Mouse (Mus musculus) heart, embryonic 13.5 days (tissue): ENCODE data around the gene Slc23a2. TPM values are rescaled to one million over a fixed set of nuclear protein-coding genes. Genes with fewer than 3 reads are reported as not detected.

Experiments
- ATAC-seq: fragments of 200-750 bp; cut with Nextera tagmentation; 2 replicates; pipeline ENCODE4 v1.8.0; 2017; ENCODE audit warnings: moderate TSS enrichment; ENCODE audit not compliant: insufficient number of reproducible peaks, low FRiP score, low TSS enrichment; ENCODE audit errors: extremely low read depth
- H3K27ac ChIP-seq: fragments of 300-500 bp; sonication (generic); replicated peaks from 2 replicates; pipeline ENCODE4 v1.5.1; 2015; ENCODE audit warnings: moderate library complexity, mild to moderate bottlenecking, inconsistent platforms
- H3K27me3 ChIP-seq: fragments of 300-500 bp; sonication (generic); replicated peaks from 2 replicates; pipeline ENCODE4 v1.6.1; 2015; ENCODE audit warnings: mild to moderate bottlenecking, inconsistent platforms
- H3K36me3 ChIP-seq: fragments of 300-500 bp; sonication (generic); 2 replicates; pipeline ENCODE4 v1.6.1; 2015; ENCODE audit warnings: mild to moderate bottlenecking, inconsistent platforms
- H3K4me1 ChIP-seq: fragments of 300-500 bp; sonication (generic); 2 replicates; pipeline ENCODE4 v1.6.1; 2015; ENCODE audit warnings: inconsistent platforms
- H3K4me2 ChIP-seq: fragments of 300-500 bp; sonication (generic); 2 replicates; pipeline ENCODE4 v1.6.1; 2015; ENCODE audit warnings: inconsistent platforms, mild to moderate bottlenecking, moderate library complexity
- H3K4me3 ChIP-seq: fragments of 300-500 bp; sonication (generic); 2 replicates; pipeline ENCODE4 v1.5.1; 2015; ENCODE audit warnings: moderate library complexity, mild to moderate bottlenecking, inconsistent platforms
- H3K9ac ChIP-seq: fragments of 300-500 bp; sonication (generic); 2 replicates; pipeline ENCODE4 v1.6.1; 2015; ENCODE audit warnings: inconsistent platforms, mild to moderate bottlenecking, moderate library complexity
- H3K9me3 ChIP-seq: fragments of 300-500 bp; sonication (generic); 2 replicates; pipeline ENCODE4 v1.6.1; 2016; ENCODE audit warnings: inconsistent platforms
- WGBS: fragments of 180-500 bp; shearing (Covaris S2); methylation state at CpG from one replicate; pipeline ENCODE4 v1.1.7; 2015; ENCODE audit warnings: mixed read lengths; 5-methylcytosine and 5-hydroxymethylcytosine counted together
- polyA plus RNA-seq: library from polyadenylated mRNA; unstranded; fragments of >200 nt; fragmentation: Nextera tagmentation; extraction: Ambion mirVana; gene quantifications from 2 replicates; pipeline ENCODE4 v1.2.1, GENCODE M21; 2015

The Slc23a2 gene
- polyA plus RNA-seq, 1 experiment from 2014 or later = 9.2 TPM

DNA sequence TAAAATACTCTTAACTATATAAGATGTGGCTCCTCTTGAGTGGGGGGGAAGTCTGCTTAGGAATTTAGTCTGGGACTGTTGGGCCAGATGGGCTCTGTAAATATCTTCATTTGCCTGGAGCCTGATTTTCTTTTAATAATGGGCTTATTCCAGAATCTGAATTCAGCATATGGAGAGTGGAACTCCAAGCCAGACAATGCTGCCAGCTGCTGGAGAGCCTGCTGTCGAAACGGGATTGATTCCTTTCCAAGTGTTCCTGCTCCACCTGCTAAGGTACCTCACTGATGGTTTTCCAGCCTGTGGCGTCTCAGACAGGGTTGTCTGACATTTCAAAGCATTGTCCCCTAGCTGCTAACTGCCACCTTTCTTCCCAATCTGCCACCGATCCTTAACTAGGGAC is 12.6 kb upstream of the Slc23a2 start:
- H3K9me3 ChIP-seq = no peaks in the 10 kb centered on the region
- H3K4me2 ChIP-seq = no peak overlapping the region
- WGBS = 62% methylated on average over 4 of the region's 4 CpGs
- ATAC-seq = no peak
- H3K27me3 ChIP-seq = 0 out of 2 replicates have a peak, but pooled peaks cover 4% of the 10 kb centered on the region
- H3K4me3 ChIP-seq = no peak overlapping the region
- H3K36me3 ChIP-seq = no peaks in the 10 kb centered on the region
- H3K27ac ChIP-seq = no peak overlapping the region
- H3K4me1 ChIP-seq = no peaks in the 10 kb centered on the region
- no peak overlapping the region for H3K9ac ChIP-seq

DNA sequence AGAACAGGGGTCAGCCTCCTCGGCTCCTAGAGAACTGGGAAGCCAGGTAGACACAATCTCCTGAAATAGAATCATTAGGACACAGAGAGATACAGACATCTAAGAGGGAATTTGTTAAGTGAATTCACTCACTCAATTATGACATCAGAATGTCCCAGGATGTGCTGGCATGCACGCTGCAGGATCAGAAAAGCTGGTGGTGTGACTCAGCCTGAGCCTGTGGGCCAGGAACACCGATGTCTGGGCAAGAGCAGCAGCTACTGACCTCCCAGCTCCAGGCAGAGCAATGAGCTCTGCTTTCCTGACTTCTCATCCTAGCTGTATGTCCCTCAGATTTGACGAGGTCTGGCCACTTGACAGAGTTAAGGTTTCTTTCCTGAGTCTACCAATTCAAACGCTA is 7.8 kb upstream of the Slc23a2 start:
- no peak for ATAC-seq
- WGBS = 34% methylated on average over 5 of the region's 5 CpGs
- H3K27ac ChIP-seq = no peak overlapping the region
- H3K4me3 ChIP-seq = no peak overlapping the region
- H3K4me1 ChIP-seq = peaks cover 3% of the 10 kb centered on the region; the same call in 1 of the 2 replicates
- H3K4me2 ChIP-seq = no peak overlapping the region
- H3K27me3 ChIP-seq = peaks cover 14% of the 10 kb centered on the region; the same call in 1 of the 2 replicates
- no peaks in the 10 kb centered on the region for H3K9me3 ChIP-seq
- no peak overlapping the region for H3K9ac ChIP-seq
- H3K36me3 ChIP-seq = no peaks in the 10 kb centered on the region

DNA sequence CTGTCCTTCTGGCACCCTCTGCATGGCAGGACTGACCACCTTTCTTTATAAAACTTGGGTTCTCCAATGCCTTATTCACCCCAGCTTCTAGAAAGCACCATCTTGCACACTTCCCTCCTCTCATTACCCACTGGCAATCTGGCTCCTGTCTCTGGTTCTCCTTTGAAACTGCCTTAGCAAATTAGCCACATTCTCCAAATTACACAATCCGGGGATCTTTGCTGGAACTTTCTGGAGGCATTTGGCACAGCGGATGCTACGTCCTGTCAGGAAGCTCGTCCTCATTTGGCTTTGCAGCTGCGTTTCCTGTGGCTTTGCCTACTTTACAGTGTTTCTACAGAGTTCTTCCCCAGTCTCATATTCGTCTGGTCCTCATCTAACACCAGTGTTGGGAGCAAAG is 6.7 kb upstream of the Slc23a2 start:
- H3K27ac ChIP-seq = no peak overlapping the region
- no peak for ATAC-seq
- H3K4me3 ChIP-seq = no peak overlapping the region
- H3K4me1 ChIP-seq = peaks cover 14% of the 10 kb centered on the region; the same call in 1 of the 2 replicates
- H3K9ac ChIP-seq = no peak overlapping the region
- 66% methylated on average over 6 of the region's 6 CpGs for WGBS
- peaks cover 14% of the 10 kb centered on the region; the same call in 1 of the 2 replicates for H3K27me3 ChIP-seq
- no peaks in the 10 kb centered on the region for H3K9me3 ChIP-seq
- no peak overlapping the region for H3K4me2 ChIP-seq
- no peaks in the 10 kb centered on the region for H3K36me3 ChIP-seq

DNA sequence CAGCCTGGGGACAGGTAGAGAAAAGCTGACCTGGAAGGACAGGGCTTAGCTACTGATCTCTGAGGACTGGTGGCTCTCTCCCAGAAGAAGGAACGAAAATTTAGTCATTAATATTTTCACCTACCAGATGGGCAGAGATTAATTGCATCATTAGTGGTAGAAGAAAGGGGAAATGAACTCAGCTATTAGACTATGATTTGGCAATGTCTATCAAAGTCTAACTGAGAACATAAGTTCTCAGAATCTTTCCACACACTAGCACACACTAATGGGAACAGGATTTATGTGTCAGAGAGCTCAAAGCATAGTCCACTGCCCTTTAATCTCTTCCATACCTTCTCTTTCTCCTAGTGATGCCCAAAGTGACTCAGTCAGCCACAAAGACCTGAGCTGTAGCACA is 6.0 kb upstream of the Slc23a2 start:
- H3K27ac ChIP-seq = no peak overlapping the region
- H3K4me2 ChIP-seq = no peak overlapping the region
- 71% methylated on average over 1 of the region's 1 CpGs for WGBS
- no peaks in the 10 kb centered on the region for H3K36me3 ChIP-seq
- no peak overlapping the region for H3K4me3 ChIP-seq
- ATAC-seq = no peak
- no peaks in the 10 kb centered on the region for H3K9me3 ChIP-seq
- peaks cover 16% of the 10 kb centered on the region for H3K4me1 ChIP-seq
- peaks cover 14% of the 10 kb centered on the region for H3K27me3 ChIP-seq
- H3K9ac ChIP-seq = no peak overlapping the region

DNA sequence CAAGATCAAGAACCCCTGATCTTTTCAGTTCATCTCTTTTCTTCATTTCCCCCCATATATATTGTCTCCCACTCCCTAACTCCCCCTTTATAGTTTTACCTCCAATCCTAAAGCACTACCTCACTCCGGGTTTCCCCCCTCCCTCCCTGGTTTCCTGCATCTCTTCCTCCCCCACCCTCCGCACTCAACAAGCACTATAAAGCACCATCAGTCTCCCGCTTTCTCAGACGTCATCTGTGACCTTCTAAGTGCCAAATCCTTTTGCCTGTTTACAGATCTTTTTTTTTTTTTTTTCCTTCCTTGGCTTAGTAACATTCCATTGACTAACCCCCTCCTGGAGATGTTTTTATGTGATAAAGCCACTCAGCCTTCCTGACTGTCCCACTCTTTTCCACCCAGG is 1.6 kb upstream of the Slc23a2 start:
- Histone ChIP-seq H3K4me1 (peaks cover 33% of the 10 kb centered on the region), H3K9me3 (no peaks in the 10 kb centered on the region), H3K9ac (no peak overlapping the region), H3K27me3 (peaks cover 9% of the 10 kb centered on the region), H3K27ac (no peak overlapping the region), H3K36me3 (peaks cover 6% of the 10 kb centered on the region), H3K4me3 (no peak overlapping the region), H3K4me2 (no peak overlapping the region)
- WGBS = 25% methylated on average over 4 of the region's 4 CpGs
- no peak for ATAC-seq

DNA sequence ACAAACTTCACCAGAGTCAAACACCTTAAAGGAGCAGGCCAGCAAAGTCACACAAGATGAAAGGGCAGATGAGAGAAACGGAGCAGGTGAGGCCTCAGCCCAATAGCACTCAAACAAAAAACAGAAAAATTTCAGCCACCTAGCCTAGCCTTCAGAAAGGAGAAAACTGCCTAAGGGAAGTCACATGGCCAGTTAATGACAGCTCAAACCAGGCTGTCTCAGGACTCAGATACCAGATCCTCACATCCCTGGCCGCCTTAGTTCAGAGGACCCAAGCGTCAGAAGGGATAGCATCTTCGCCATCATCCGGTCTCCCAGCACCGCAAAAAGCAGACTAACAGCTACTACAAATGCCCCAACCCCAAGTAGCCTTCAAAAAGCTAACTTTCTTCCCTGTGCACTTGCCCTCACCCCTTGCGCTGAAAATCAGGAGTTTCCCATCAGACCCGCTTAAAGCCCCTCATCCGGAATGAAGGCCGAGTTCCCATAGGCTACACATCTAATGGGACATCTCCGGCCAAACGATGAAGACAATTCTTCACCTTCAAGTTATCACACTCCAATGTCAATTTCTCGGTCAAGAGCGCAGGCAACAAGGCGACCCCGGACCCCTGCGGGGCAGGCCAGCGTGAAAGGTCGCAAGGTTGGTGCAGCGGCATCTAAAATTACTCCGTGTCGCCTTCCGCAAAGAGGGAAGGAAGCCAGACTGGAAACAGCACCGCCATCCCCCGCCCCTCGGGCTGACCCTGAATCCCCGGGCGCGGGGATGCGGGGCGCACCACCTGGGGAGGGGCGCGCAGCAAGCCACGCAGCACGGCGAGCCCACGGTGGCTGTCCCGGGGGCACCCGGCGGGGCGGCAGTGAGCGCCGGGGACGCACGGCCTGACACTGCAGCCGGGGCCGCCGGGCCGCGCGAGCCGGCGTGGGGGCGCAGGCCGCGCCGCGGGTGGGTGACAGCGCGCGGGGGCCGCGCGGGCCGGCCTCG is 673 bp downstream of the Slc23a2 start:
- Histone ChIP-seq H3K4me1 (peaks cover 44% of the 10 kb centered on the region), H3K4me2 (peak overlapping the region; percentile 98), H3K4me3 (peak overlapping the region; percentile 96), H3K36me3 (peaks cover 6% of the 10 kb centered on the region), H3K9me3 (no peaks in the 10 kb centered on the region), H3K27ac (peak overlapping the region; percentile 28; the same call in 1 of the 2 replicates), H3K27me3 (no peaks in the 10 kb centered on the region; the same call in 1 of the 2 replicates), H3K9ac (peak overlapping the region; percentile 95)
- 3% methylated on average over 65 of the region's 66 CpGs for WGBS
- peak; percentile 35 for ATAC-seq

GRCm38 (mm10) chr2:132142606-132143005 is 2.3 kb downstream of the Slc23a2 start:
- Histone ChIP-seq H3K4me3 (no peak overlapping the region), H3K4me2 (no peak overlapping the region), H3K4me1 (peaks cover 40% of the 10 kb centered on the region), H3K9me3 (no peaks in the 10 kb centered on the region), H3K27me3 (no peaks in the 10 kb centered on the region; the same call in 1 of the 2 replicates), H3K27ac (no peak overlapping the region), H3K9ac (no peak overlapping the region), H3K36me3 (peaks cover 6% of the 10 kb centered on the region)
- ATAC-seq = no peak
- 86% methylated on average over 8 of the region's 8 CpGs for WGBS

DNA sequence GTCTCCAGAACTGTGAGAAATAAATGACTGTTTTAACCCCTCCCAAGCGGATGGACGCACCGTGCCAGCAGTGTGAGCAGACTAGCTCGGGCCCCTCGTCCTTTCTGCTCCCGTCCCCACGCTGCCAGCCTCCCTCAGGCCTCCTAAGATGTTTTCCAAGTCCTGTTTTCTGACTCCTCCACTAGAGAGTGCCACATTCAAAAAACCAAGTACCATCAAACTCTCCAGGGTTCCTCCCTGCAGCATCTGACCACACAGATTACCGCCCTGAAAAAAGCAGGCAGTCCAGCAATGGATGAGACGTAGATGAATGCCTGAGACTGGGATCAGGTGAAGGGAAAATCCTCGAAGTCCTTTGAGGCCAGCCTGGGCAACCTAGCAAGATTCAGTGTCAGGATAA is 4.4 kb downstream of the Slc23a2 start:
- Histone ChIP-seq H3K27ac (no peak overlapping the region), H3K9ac (no peak overlapping the region), H3K9me3 (no peaks in the 10 kb centered on the region), H3K36me3 (peaks cover 6% of the 10 kb centered on the region), H3K4me3 (no peak overlapping the region), H3K4me1 (peaks cover 24% of the 10 kb centered on the region), H3K4me2 (no peak overlapping the region), H3K27me3 (no peaks in the 10 kb centered on the region)
- no peak for ATAC-seq
- 68% methylated on average over 10 of the region's 10 CpGs for WGBS

DNA sequence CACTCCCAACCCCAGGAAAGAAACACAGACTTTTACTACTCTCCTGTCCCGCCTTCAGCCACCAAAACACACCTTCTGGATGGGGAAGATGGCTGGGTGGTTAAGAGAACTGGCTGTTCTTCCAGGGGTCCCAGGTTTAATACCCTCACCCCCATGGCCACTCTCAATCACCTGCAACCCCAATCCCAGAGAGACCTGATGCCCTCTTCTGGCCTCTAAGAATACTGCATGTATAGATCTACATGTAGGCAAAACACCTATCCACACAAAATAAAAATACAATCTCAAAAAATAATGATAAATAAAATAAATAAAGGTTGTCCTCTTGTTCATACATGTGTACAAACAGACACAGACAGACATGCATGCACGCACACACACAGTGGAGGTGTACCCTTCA is 5.8 kb downstream of the Slc23a2 start:
- no peak overlapping the region for H3K4me2 ChIP-seq

DNA sequence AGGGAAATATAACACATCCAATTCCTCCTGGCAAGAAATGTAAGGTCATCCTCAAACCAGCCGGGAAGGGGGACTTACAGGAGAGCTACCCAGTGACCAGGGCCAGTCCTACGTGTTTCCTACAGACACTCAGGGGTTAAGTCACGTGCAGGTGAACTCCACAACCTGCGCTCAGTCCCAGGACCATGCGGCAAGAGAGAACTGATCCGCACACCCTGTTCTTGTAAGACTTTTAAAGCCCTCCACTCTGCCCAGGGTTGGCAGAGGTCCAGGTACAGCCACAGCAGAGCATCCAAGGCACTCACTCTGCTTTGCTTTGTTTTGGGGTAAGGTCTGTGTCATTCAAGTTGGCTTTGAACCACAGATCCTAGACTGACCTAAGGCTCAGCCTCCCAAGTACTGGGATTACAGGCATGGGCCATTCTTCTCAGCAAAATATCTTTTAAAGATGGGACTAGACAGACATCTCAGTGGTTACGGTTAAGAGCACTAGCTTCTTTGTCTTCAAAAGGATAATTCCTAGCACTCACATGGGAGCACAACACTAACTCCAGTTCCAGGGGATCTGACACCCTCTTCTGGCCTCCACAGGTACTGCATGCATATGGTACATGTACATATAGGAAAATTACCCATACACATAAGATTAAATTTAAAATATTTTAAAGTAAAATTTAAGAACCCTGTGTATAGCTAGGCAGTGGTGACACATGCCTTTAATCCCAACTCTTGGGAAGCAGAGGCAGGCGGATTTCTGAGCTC is 8.9 kb downstream of the Slc23a2 start:
- no peak for ATAC-seq
- no peak overlapping the region for H3K9ac ChIP-seq
- peaks cover 45% of the 10 kb centered on the region for H3K4me1 ChIP-seq
- H3K36me3 ChIP-seq = no peaks in the 10 kb centered on the region
- no peaks in the 10 kb centered on the region for H3K9me3 ChIP-seq
- H3K4me3 ChIP-seq = no peak overlapping the region
- H3K27me3 ChIP-seq = no peaks in the 10 kb centered on the region
- 85% methylated on average over 8 of the region's 8 CpGs for WGBS
- H3K4me2 ChIP-seq = no peak overlapping the region
- H3K27ac ChIP-seq = no peak overlapping the region

More for the DNA sequence above, 5.8 kb downstream of the Slc23a2 start:
- peaks cover 6% of the 10 kb centered on the region for H3K36me3 ChIP-seq
- no peaks in the 10 kb centered on the region for H3K9me3 ChIP-seq
- no peaks in the 10 kb centered on the region for H3K27me3 ChIP-seq
- ATAC-seq = no peak
- H3K9ac ChIP-seq = no peak overlapping the region
- H3K4me3 ChIP-seq = no peak overlapping the region
- no peak overlapping the region for H3K27ac ChIP-seq
- H3K4me1 ChIP-seq = peaks cover 33% of the 10 kb centered on the region
- 79% methylated on average over 2 of the region's 2 CpGs for WGBS

DNA sequence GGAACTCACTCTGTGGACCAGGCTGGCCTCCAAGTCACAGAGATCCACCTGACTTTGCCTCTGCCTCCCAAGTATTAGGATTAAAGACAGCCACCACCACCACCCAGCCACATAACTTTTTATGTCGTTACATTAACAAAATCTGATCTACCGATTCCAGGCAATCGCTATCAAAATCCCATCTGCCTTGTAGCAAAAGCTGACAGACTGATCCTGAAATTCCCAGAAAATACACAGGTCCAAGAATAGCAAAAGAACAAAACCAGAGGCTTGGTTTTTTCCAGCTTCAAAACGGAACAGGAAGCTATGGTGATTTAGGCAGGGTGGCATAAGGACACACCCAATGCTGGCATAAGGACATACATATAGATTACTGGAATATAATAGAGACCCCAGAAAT is 10.2 kb downstream of the Slc23a2 start:
- Histone ChIP-seq H3K4me1 (peaks cover 42% of the 10 kb centered on the region), H3K27me3 (no peaks in the 10 kb centered on the region), H3K27ac (no peak overlapping the region), H3K4me3 (no peak overlapping the region), H3K9me3 (no peaks in the 10 kb centered on the region), H3K4me2 (no peak overlapping the region), H3K36me3 (no peaks in the 10 kb centered on the region), H3K9ac (no peak overlapping the region)
- no peak for ATAC-seq
- 76% methylated on average over 4 of the region's 4 CpGs for WGBS
